In the genomic region with DNA sequence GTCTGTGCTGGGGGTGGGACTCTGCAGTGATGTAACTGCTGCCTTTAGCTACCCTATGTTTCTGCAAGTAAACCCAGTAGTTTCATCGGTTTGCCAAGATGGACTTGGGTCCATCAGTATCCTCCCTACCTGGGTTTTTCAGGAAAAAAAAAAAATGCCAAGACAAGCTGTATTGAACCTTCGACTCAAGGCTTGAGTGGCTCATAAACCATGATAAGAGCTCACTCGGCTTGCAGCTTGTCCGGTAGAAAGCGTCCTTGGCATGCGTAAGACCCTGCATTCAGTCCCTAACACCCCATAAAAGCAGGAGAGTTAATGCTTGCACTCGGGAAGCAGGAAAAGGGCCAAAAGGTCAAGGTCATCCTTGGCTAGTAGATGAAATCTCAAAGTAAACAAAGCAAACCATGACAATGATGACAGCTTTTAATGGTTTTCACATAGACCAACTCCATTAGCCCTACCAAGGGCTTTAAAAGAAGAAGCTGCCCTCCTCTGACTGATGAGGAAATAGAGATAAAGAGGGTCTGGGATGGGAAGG, we compare ENCODE assay signal across 12 mouse cellular contexts.
"Had no signal": no experiment of that assay in that cellular context is flagged by ENCODE, and none has a peak within 500 bp of the region (broad histone marks: within the 10 kb centered on the region; RNA-seq: fewer than 3 reads in every experiment).

No protein-coding gene starts in this region.

- H3K27ac ChIP-seq: kidney, postnatal 0 days; limb, embryonic 15.5 days; liver, embryonic 14.5 days; midbrain, embryonic 12.5 days had no signal

- ATAC-seq: midbrain, embryonic 16.5 days had no signal

- H3K27me3 ChIP-seq: limb, embryonic 15.5 days; midbrain, embryonic 12.5 days had no signal

- H3K4me2 ChIP-seq: limb, embryonic 15.5 days; midbrain, embryonic 12.5 days had no signal

- H3K36me3 ChIP-seq: limb, embryonic 15.5 days; midbrain, embryonic 12.5 days had no signal

- H3K9ac ChIP-seq: limb, embryonic 15.5 days; liver, embryonic 14.5 days; midbrain, embryonic 12.5 days had no signal

- DNase-seq: layer of hippocampus, adult 9-11 months; layer of hippocampus, postnatal 36 days; lung, postnatal 4 days; right cerebral cortex, adult 18-20 months; right cerebral cortex, postnatal 25 days; thymus, adult 18-20 months; thymus, postnatal 14 days had no signal

- H3K4me1 ChIP-seq: midbrain, embryonic 12.5 days had no signal

- H3K4me3 ChIP-seq: limb, embryonic 15.5 days; midbrain, embryonic 12.5 days had no signal

- H3K9me3 ChIP-seq: limb, embryonic 15.5 days; midbrain, embryonic 12.5 days had no signal
